ENCODE assay signal across 8 mouse cellular contexts in genomic region chr15:6238133-6238532, GRCm38 (mm10).
DNase-seq lines count a peak whose midpoint lies in the region; ATAC-seq lines count a peak whose summit lies in the region.

No protein-coding gene starts in this region.

- H3K9me3 ChIP-seq in intestine, embryonic 15.5 days = no peaks in the 10 kb centered on the region
- no peaks in the 10 kb centered on the region for H3K9me3 ChIP-seq in midbrain, embryonic 14.5 days (ENCODE audit: control insufficient read depth, low read length)

- H3K27me3 ChIP-seq in intestine, embryonic 15.5 days (replicated peaks) = no peaks in the 10 kb centered on the region
- H3K27me3 ChIP-seq in midbrain, embryonic 14.5 days (ENCODE audit: control insufficient read depth, insufficient read depth, low read length) = no peaks in the 10 kb centered on the region

- peak; percentile 81 for ATAC-seq in intestine, embryonic 15.5 days
- ATAC-seq in midbrain, embryonic 14.5 days (ENCODE audit: low FRiP score, low TSS enrichment) = no peak
- ATAC-seq in erythroblast, adult 5-6 weeks (replicated peaks; ENCODE audit: low FRiP score, poor library complexity, severe bottlenecking) = no peak

- H3K9ac ChIP-seq in intestine, embryonic 15.5 days = no peak overlapping the region
- no peak overlapping the region for H3K9ac ChIP-seq in midbrain, embryonic 14.5 days (replicated peaks; ENCODE audit: low read length)

- no peak overlapping the region for H3K4me3 ChIP-seq in intestine, embryonic 15.5 days (replicated peaks)
- H3K4me3 ChIP-seq in midbrain, embryonic 14.5 days (replicated peaks; ENCODE audit: low read depth, low read length) = no peak overlapping the region

- 0 out of 2 replicates have a peak, but pooled peaks cover 3% of the 10 kb centered on the region for H3K4me1 ChIP-seq in intestine, embryonic 15.5 days (replicated peaks)
- H3K4me1 ChIP-seq in midbrain, embryonic 14.5 days (ENCODE audit: control insufficient read depth, insufficient read depth, low read length) = no peaks in the 10 kb centered on the region

- no peak overlapping the region for H3K4me2 ChIP-seq in intestine, embryonic 15.5 days (replicated peaks)
- H3K4me2 ChIP-seq in midbrain, embryonic 14.5 days (ENCODE audit: low read length) = no peak overlapping the region

- 0 out of 2 replicates have a peak overlapping the region, but pooled peaks have one; percentile 32 for H3K27ac ChIP-seq in intestine, embryonic 15.5 days
- no peak overlapping the region for H3K27ac ChIP-seq in midbrain, embryonic 14.5 days (replicated peaks; ENCODE audit: low read depth, low read length)

- intact Hi-C loops in left cerebral cortex, postnatal 25 days (cut with DNase I) = loop anchor here (1.0 to 2.0 kb wide), 4 partner anchors 149 to 387 kb away; no protein-coding TSS in a partner anchor

- WGBS in intestine, embryonic 15.5 days = 3% methylated on average over 6 of the region's 6 CpGs
- whole genome bisulfite sequencing in midbrain, embryonic 14.5 days = 7% methylated on average over 6 of the region's 6 CpGs

- peak; percentile 74 for DNase-seq in R1 (ENCODE audit: low read depth, low spot score)
- DNase-seq in cerebellum, adult 9-11 months = peak; percentile 5
- peak; percentile 62 to 81 for DNase-seq in frontal cortex, postnatal 25 days (ENCODE audit: low spot score in 2 of 2)
- peak; percentile 82 to 83 for DNase-seq in left cerebral cortex, postnatal 25 days (ENCODE audit: low spot score in 2 of 2)
- DNase-seq in midbrain, embryonic 14.5 days = peak; percentile 86
- peak; percentile 16 for DNase-seq in spleen, adult 12 weeks (ENCODE audit: low spot score)

- no peaks in the 10 kb centered on the region for H3K36me3 ChIP-seq in intestine, embryonic 15.5 days
- H3K36me3 ChIP-seq in midbrain, embryonic 14.5 days (ENCODE audit: control insufficient read depth, insufficient read depth, low read length) = no peaks in the 10 kb centered on the region

Comparison
In these comparisons a context has a peak if more than half of its experiments do, and no peak if none do; other contexts are left out.
1. DNase-seq: peak in every context shown above with its lines; median percentile 86 in midbrain, embryonic 14.5 days; 82 in left cerebral cortex, postnatal 25 days; 74 in R1; 72 in frontal cortex, postnatal 25 days; 16 in spleen, adult 12 weeks; 5 in cerebellum, adult 9-11 months.